Mouse (Mus musculus) ovary, postnatal 10 days (tissue): Measurements from ENCODE around the gene Gm4894.

Experiments
- DNase-seq: peaks from one replicate; pipeline ENCODE4 v3.0.0; 2022; ENCODE audit warnings: low spot score

The Gm4894 gene

DNA sequence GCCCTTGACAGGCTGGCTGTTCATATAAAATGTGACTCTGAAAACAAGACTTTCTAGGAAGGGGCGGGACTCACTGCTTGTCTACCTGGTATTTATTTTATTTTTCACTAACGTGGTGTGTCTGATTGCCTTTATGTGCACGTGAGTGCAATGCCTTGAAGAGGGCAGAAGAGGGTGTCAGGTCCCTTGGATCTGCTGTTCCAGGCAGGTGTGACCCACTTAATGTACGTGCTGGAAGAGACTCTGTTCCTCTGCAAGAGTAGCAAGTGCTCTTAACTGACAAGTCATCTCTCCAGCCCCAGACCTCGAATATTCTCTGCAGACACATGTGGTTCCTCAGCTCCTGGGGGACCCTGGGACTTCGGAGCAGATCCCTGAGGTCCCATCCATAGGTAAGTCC lies at the start of gene Gm4894:
TSS of gene Gm4894 (plus strand) at position 301 of the 400 bp plus-strand sequence.
- DNase-seq, result no peak

DNA sequence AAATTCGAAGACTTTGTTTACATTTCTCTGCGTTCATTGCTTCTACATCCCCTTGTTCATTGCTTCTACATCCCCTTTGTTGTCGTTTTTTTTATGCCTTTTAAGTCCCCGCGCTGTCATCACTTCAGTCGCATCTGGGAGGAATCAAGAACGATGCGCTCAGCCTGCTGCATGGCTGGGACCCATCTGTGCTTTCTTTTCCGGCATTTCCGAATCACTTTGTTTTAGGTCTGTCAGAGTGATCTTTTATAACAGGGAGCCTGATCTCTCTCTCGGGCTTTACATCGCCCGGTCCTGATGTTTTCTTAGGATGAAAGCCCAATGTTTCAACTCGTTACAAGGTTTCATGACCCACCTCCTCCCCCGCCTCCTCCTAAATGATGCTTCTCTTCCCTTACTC lies 44.0 kb upstream of the Gm4894 start:
- no peak for DNase-seq

DNA sequence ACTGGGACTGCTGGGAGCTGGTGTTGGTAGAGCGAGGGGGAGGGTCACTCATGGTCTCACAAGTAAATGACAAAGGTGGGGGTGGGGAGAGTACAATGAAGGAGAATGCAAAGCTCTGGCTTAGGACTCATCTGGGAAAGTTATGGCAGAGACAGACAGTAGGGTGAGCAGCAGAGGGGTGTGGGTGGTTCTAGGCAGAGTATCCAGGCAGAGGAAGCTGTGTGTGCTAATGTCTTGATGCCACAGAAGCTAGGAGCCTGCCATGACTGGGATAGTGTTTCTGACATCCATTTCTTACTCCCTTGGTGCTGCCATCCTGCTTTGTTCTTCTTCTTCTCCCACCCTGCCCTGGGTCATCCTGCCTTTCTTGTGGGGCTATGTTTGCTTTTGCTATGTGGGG lies 38.8 kb upstream of the Gm4894 start:
- DNase-seq, result no peak

DNA sequence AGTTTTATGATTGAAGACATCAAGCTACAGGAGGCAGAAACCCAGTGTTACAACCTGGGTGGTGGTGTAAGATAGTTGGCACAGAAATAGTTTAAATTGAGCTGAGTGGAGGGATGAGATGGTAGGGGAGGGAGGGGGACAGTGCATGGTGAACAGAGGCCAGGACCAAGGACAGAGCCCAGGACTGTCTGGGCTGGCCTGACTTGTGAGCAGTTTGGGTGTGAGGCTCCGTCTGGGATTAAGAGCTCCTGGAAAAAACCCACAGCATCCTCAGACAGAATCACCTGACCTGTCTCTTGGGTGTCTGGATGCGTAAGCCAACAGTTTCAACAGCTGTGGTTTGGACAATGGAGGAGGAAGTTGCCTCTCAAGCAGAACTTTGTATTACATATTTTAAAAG lies 35.6 kb upstream of the Gm4894 start:
- no peak for DNase-seq

DNA sequence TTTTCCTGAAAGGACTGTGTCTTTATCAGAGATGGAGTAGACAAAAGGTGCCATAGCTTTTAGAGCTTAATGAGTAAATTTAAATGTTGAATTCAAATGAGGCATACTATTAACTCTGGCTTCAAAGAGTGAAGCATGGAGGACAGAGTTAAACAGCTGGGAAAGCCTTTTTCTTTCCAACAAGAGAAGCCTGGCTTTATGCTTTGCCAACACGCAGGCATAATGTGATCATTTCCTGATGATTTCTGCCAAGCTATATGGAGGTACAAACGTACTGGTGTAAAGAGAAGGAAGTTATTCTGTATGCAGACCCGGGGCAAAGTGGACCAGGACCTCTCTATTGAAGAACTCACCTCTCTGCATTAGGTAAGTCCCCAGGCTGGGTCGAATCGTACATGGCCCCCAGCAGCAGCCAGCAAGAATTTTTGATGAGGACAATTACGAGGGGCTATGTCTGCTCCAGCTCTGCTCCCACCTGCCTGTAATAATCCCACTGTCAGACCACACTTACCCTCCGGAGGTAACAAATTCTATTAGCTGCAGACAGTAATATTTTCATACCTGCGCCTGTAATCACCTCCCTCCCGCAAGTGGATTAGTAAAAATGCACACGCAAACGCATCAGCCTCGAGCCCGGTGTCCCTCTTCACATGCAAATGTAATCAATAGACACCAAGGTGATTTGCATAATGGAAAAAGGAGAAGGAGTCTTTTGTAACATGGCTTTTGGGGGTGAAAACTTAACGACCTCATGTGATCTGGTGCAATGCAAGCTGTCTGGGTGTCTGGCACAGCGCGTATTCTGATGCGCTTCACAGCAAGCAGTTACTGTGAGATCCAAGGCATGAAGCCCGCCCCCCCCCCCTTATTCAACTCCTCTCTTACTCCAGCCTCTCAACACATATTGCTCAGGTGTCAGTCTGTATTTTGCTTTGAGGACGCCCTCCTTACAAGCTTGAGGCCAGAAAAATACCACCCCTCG lies 32.4 kb upstream of the Gm4894 start:
- DNase-seq, result no peak

DNA sequence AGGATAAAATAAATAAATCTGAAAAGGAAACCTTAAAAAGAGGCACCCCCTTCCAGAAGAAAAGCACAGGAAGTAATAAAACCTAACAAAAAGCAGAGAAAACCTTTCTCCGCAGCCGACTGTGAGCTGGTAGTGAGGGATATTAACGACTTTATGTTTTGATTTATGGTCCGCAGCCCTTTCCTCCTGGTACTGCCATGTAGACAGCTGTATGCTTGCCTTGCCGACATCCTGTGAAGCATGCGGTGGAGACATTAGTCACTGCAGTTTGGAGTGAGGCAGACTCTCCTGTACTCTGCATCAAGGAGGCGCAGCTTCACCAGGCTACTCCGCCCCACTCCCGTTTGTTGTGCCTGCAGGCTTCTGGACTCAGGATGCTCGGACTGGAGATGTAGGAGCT lies 25.8 kb upstream of the Gm4894 start:
- DNase-seq, result no peak

DNA sequence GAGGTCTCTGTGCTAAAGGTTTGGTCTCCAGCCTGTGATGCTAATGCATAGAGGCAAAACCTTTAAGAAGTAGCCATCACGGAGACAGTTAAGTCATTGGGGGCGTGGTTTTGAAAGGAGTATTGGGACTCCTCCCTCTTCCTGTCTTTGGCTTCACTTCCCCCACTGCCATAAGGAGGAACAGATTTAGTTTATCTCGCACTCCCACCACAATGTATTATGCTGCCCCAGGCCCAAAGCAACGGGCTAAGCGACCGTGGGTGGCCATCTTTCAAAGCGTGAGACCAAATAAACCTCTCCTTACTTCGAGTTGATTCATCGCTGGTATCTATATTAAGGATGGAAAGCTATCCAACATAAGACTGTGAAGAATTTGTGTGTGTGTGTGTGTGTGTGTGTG lies 22.9 kb upstream of the Gm4894 start:
- no peak for DNase-seq

DNA sequence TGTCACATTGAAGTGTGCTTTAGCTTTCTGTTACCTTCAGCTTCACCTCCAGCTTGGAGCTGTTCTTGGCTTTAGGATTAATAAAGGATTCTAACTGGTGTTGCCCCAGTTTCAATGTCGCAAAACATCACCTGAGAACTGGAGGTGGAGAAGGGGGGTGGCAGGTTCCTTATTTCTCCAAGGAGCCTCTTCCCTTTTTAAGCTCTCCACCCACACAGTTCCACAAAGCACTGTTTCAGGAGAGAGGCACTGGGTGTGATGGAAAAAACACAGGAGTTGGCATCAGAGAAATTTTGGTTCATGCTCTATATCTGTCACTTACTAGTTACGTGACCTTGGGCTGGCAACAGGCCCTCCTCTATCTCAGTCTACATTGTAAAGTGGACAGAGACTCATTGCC lies 21.3 kb upstream of the Gm4894 start:
- DNase-seq, result no peak

DNA sequence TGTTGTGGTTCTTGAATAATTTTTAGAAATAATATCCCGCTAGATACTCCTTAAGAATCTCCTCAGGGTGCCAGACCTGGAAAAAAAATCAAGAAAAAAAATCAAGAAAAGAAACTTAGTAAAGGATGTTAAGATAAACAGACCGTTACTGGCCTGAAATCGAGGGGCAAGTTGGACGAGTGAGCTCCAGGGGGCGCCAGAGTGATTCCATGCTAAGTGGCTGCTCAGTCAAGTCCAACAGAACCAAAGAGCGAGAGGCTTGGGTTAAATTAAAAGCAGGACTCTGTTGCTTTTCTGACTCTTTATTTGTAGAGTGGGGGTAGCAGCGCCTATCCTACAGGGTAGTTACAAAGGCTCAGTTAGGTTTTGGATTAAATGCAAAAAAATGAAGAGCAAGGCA lies 3.5 kb upstream of the Gm4894 start:
- DNase-seq, result peak; percentile 16

DNA sequence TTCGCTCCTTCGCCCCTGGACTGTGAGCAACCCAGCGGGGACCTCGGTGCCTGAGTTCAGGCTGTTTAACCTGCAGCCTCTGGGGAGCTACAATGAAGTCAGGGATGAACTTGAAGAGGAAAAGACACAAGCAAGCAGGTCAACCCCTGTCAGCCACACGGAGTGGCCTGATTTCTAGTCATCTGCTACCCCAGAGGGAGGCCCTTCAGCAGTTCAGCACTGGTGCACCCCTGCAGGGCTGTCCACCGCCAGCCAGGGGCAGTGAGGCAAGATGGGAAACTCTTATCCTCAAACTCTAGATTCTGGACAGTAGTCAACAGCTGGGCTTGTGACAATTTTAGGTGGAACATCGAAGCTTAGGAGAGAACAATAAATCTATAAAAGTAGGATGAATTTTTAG lies 18.6 kb downstream of the Gm4894 start:
- DNase-seq, result no peak

DNA sequence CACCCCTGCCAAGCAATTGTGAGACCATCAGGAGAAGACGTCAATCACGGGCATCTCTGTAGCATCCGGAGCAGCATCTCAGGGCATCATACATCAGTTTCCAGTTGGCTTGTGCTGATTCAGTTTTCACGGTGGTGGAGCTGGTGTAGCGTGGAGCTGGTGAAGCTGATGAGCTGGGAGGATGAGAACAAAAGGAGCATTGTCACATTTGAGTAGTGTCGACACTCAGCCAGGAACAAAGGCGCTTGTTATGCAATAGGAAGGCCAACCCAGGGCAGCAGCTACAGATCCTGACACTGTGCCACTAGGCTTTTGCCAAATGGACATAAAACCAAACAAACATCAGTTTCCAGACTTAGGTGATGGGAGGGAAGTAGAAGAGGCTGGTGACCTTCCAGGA lies 23.2 kb downstream of the Gm4894 start:
- no peak for DNase-seq

DNA sequence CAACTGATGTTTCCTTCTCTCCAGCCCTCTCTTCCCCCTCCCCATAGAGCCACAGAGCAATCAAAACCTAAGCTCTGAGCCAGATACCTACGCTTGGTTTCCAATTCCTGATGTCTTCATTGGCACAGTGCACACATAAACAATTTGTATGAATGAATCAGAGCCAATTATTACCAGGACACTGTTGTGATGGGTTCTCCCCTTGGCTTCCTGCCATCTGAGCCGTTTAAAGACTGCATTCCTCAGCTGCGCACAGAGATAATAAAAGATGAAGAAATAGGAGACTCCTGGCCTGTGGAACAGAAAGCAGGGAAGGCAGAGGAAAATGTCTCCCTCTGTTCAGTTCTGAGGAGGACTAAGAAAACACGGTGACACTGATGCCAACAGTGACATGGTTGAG lies 25.6 kb downstream of the Gm4894 start:
- no peak for DNase-seq

DNA sequence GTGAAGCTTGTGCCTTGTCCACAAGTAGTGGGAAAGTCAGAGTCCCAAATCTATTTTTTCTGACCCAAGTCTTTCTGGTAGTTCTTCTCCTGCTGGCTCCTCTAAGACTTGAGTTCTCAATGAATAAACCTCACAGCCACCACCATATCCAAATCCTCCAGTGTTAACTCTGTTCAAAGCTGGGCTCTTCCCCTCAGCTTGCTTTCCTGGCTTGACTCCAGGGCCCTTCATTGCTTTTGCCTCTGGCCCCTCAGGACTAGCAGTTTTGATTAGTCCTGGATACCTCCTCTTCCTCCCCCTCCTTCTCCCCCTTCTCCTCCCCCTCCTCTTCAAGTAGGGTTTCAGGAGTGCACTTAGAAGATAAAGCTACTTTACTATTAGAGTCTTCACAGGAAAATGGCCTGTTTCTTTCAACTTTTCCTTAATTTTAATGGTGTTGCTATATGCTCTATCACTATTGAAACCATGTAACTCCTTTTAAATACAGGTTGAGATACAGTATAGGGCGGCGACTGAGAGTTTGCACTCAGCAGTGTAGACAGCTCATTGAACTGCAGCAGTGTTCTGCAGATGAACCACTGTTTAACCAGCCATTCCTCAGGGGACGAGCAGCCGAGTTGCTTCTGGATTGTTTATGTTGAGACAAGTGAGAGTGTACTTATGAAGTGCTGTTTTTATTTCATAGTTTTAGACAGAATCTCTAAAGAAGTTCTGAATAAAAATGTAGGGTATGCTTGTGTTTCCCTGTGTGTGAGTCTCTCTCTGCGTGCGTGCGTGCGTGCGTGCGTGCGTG lies 26.4 kb downstream of the Gm4894 start:
- no peak for DNase-seq

DNA sequence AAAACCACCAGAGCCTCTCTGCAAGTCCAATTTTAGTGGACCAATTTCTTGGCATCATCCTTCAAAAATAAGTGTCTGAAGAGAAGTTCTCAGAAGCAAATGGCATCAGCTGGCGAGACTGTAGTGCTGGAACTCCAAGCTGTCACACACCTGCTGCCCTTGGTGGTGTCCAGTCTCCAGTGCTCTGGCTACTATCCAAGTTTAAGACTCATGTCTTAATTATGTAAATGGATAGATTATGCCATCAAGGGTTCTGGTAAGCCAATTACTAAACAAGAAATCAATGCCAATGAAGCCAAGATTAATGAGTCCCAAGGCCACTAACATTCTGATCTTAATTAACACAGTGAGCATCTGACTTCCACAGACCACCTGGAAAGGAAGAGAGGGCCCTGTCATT lies 44.8 kb downstream of the Gm4894 start:
- no peak for DNase-seq

DNA sequence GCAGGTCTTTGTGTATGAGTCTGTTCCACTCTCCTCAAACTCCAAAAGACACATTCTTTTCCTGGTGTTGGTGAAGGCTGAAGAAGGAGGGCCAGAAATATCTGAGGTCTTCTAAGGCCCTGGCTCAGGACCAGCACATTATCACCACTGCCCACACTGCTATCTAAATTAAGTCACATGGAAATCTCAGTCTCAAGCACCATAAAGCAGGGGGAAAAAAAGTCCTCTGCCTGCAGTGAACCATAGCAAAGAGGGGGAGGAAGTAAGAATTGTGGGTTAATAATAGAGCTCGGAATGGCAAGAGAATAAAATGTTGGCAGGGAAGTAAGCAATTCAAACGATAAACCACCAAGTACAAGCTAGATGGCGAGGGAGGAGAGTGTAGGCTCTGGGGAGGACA lies 57.2 kb downstream of the Gm4894 start:
- no peak for DNase-seq

DNA sequence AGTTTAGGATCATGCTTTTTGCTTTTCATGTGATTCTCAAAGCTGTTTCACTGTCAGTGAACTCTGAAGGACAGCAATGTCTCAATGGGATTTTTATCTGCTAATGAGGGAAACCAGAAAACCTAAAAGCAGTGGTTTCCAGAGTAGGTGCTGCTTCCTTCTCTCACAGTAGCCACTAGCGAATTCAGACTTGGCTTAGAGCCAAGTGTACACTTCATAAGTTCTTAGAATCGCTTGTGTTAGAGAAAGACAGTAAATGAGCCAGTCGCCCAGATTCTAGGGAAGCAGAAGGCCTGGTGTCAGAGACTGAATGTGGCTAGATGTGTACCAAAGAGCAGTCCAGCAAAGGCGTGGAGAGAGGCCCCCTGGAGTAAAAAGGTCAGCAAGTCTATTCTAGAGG lies 60.5 kb downstream of the Gm4894 start:
- no peak for DNase-seq

DNA sequence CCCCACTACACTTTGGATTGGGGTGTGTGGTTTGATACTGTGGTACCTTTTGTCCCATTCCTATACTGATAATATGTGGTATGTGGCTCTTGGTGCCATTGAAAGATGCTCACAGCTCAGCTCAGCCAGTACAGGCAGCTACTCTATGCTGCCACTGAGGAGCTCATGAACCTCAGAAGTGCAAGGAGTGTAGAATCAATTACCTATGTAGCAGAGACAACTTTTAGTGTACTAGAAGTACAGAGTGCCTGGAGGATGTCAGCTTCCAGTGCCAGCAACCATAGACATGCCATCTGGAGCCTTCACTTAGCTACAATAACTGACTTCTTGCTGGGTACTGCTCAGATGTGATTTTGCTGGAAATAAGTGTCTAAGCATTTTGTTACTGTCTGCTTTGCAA lies 68.3 kb downstream of the Gm4894 start:
- no peak for DNase-seq
